Mouse (Mus musculus) frontal cortex, postnatal 10 days (tissue): ENCODE results near the gene Slc9a3.
A peak's percentile ranks its signal among the peaks of the same experiment; 100 is the strongest.

Experiments used
- DNase-seq, 2 experiments: peaks; one replicate each; pipeline ENCODE4 v3.0.0; 2022; ENCODE audit warnings: low spot score in 2 of 2, mixed read lengths in 1 of 2

The Slc9a3 gene

DNA sequence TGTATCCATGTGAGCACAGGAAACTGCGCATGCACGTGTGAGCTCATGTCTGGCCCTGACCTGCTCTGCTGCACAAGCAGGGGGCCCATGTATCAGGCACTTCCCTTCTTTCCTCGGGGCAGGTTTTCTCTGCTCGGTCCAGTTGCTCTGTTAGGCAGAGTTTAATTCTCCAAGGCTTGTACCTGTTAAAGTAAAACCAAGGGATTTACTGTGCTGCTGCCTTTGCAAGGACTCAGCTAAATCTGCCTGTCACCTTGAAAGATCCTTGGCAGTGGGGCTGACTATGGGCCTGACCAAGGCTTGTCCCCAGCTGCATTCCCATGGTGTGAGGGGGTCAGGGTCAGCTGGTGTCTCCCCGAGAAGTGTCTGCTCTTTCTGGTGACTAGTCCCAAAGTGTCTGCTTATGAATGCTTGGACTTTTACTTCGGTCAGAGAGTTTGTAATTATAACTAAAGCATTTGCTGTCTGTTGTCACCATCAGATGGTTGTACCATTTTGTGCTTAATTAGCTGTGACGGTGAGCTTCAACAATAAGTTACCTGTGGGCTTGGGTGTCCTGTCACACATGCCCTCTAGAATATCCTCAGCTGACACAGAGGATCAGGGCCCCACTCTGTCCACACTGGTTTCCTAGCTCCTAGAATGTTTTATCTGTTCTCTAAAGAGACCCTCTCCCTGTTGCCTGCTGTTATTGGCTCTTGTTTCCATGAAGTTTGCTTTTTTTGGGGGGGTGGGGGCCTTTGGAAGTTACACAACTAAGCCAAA, 23.0 kb downstream of the Slc9a3 start:
- DNase-seq = no peak

DNA sequence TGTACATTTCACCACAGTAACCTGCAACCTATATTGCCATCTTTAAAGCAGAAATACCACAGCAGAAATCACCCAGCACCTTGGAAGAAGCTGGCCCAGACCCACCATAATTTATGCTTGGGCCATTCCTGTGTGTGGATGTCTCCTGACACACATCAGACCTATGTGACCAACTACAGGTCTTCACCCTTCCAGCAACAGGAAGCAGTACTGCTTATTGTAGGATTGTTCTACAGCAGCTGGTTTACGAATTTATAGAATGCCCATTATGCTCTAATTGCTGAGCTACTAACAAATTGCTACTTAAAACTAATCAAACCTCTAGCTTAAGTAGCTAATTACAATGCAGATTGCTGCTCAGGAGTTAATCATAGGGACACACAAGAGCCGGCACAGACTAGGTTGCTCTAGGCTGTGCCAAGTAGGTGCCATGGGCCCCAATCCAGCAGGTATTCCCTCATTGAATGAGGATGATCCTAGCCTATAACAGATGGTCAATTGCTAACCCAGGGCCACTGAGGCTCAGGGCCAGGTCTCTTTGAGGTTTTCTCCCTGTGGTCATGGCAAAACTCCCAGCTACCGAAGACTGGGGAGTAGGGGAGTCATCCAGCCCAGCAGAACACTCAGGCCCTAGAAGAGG, 24.8 kb downstream of the Slc9a3 start:
- DNase-seq = no peak

- DNase-seq = no peak
Measured at GRCm38 (mm10) chr13:74147327-74147726, 26.1 kb downstream of the Slc9a3 start.

GRCm38 (mm10) chr13:74166348-74167056, 45.2 kb downstream of the Slc9a3 start:
- peak in 1 of 2 experiments; percentile 32 for DNase-seq

GRCm38 (mm10) chr13:74167057-74167413, 45.8 kb downstream of the Slc9a3 start:
- DNase-seq = no peak

- no peak for DNase-seq
Measured at GRCm38 (mm10) chr13:74167492-74167891, 46.2 kb downstream of the Slc9a3 start.

DNA sequence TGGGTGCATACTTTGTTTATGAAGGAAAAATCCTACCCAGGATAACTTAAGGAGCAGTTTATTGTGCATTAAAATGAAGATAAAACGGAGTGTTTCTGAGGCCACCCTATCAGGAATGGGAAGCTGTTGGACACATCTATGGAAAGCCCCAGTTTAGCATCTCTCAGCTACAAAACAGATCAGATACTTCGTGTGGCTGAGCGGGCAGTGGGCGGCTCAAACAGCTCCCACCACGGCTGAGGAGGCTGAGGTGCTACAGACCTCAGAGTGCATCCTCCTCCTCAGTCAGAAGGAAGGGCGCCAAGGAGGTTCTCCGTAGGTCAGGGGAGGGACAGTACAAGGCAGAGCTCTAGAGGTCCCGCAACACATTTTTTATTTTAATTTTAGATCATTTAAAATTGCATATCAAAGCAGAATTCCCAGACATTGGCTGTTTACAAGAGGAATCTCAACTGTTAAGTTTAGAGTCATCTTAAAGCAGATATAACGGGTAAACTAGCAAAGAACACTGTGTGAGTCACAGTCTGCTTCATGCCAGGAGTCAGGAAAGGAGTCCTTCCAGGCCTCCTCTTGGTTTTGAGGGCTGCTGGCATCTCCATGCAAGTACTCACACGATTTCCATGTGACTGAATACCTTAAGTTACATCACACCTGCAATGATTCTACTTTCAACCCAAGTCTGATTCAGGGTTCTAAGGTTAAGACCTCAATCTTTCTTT, 48.3 kb downstream of the Slc9a3 start:
- DNase-seq = no peak

DNA sequence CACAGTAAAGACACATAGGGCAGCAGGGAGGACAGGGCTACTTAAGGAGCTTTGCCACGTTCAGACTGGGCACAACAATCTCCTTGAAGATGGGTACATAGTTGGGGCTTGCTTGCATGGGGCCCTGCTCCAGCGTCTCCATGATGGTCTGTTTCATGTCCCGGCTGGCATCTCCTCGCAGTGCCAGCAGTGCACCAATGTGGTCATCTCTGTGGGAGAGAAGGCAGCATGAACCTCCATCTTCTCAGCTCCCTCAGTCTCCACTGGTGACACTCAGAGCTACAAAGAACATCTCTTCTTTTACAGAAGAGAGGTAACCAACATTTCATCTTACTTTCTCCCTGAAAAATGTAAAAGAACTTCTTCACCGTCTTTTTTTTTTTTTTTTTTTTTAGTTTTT, 50.8 kb downstream of the Slc9a3 start:
- DNase-seq = no peak

GRCm38 (mm10) chr13:74183011-74183695, 61.9 kb downstream of the Slc9a3 start:
- DNase-seq = no peak

- no peak for DNase-seq
Measured at GRCm38 (mm10) chr13:74192613-74193012, 71.4 kb downstream of the Slc9a3 start.

DNA sequence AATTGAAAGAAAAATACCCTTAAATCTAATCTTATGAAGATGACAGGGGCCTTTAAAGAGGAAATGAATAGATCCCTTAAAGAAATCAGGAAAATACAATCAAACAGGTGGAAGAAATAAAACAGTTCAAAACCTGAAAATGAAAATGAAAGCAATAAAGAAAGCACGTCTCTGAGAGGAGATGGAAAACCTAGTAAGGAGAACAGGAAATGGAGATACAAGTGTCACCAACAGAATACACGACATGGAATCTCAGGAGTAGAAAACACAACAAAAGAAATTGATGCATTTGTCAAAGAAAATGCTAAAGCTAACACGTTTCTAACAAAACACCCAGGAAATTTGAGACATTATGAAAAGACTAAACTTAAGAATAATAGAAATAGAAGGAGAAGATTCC, 75.2 kb downstream of the Slc9a3 start:
- no peak for DNase-seq

- DNase-seq = peak; percentile 84 to 90
Measured at GRCm38 (mm10) chr13:74208317-74208985, 87.2 kb downstream of the Slc9a3 start, which contains the start of gene Exoc3. TSS of gene Exoc3 (minus strand) at chr13:74208732.

- DNase-seq = peak; percentile 10 to 13
Measured at GRCm38 (mm10) chr13:74208986-74209345, 87.7 kb downstream of the Slc9a3 start.

- no peak for DNase-seq
Measured at GRCm38 (mm10) chr13:74218441-74218840, 97.2 kb downstream of the Slc9a3 start.
